Mouse (Mus musculus) fibroblast of lung, adult 2 months (primary cell): ENCODE measurements around the gene Ttc28.
"Not testable (repeated sequence)": the region's sequence is repeated elsewhere in the genome, so short reads cannot be mapped to it uniquely, and the experiment has no call there.

Experiments
- DNase-seq: peaks from one replicate; pipeline ENCODE4 v3.0.0-alpha.2; 2011; ENCODE audit warnings: low read depth

The Ttc28 gene

DNA sequence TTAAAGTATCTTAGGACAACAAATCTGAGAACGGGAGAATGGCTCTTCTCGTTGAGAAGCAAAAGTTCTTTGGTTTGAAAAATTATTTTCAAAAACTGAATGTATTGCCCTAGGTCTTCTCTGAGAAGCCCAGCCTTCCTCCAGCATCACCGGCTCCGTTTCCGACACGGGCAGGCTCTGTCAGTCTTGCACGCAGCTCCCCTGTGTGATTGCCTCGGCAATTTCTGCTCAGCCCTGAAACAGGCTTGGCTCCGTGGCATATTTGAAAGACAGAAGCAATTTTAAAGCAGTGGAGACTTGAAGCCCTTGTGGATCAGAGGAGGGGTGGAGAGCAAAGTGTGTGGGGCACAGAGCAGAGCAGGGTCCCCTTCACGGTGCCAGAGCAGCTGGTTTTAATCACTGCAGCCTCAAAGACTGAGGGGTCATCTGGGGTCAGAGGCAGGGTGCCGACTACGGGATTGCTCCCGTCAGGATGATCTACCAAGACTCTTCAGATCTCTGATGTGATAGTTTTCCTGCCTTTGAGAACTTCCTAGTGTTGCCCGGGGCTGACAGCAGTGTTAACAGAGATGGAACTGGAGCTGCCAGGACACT lies 363.9 kb downstream of the Ttc28 start:
- DNase-seq: no peak

DNA sequence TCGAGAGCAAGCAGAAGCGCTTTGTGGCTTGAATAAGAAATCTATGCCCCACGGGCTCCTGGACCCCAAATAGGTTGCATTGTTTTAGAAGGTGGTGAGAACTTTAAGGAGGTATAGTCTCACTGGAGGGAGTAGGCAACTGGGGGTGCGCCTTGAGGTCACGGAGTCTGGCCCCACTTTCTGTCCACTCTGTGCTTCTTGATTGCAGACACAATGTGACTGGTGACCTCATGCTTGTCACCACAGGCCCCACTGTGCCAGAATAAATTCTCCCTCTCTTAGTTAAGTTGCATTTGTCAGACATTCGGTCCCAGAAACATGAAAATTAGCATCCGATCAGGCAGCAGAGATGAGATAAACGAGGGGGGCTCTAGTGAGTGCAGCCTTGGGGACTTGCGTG lies 364.5 kb downstream of the Ttc28 start:
- no peak for DNase-seq

DNA sequence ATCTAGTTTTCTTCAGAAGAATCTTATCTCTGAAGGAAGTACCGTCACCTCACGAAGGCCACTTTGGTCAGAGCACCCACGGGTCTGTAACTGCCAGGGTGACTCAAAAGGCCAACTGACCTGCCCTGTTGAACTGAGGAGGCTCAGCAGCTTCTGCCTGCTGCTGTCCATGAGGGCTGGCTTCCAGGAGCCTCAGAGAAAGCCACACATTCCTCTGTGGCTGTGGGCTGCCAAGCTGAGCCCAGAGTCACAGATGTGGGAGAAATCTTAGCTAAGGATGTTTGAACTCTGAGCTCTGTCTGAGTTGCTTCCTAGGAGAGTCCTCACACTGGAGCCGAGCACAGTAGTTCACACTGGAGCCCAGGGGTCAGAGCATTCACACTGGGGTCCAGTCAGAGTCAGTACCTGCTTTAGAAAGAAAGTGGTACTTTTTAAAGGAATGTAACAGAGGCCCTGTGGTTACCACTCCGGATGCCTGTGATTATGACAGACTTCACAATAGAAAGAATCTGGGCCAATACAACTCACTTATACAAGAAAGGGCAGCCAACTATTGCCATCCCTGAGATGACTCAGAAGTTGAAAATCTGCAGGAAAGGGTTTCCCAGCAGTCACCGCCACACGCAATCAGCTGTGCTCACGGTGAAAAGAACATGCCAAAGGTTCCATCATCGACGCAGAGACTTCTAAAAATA lies 368.1 kb downstream of the Ttc28 start:
- DNase-seq: peak; percentile 87

DNA sequence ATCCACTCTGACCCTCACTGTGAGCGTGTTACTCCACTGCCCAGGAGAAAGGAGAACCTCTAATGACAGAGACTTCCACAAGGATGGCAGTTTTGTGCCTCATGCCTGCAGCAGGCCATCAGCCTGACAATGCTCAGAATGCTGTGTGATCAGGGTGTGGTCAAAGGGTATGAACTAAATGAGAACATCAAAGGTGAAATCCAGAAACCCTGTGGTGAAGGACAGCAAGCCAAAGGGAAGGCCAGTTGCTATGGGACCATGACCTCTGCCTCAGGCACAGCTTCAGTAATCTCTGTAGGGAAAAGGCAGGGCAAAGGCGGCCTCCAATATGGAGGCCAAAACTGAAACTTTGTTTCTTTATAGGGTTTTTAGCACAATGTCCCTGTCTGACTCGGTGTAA lies 372.5 kb downstream of the Ttc28 start:
- DNase-seq: no peak

DNA sequence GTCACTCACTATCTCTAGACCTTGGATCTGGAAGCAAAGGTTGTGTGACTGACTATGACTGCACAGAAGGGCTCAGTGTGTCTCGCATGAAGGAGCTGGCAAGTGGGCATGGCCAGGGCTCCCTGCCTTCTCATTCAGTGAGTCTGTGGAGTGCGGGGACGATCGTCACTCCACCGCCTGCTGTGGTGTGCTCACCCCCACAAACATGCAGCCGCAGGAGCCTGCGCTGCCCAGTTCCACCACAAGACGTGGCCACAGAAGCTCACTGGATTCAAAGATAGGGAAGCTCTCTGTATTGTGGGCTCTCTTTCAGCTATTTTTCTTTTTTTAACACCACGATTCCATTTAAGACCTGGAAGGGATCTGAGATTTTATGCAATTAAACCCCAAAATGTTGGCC lies 374.8 kb downstream of the Ttc28 start:
- no peak for DNase-seq

DNA sequence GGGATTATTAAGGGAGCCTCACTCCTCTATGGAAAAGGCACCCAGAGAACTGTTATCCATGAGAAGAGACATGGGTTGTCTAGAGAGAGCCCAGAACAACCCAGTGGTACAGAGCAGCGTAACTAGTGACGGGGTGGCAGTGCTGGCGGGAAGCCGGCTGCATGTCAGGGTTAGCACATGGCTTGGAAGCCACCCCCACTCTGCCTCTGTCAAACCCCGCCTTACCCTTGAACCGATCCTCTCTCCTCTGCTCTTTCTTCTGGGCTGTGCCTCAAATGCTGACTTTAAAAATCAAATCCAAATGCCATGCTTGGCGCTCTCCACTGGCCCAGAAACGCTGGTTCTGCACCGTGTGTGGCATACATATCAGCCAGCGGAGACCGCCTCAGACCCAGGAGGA lies 375.2 kb downstream of the Ttc28 start:
- DNase-seq: no peak

DNA sequence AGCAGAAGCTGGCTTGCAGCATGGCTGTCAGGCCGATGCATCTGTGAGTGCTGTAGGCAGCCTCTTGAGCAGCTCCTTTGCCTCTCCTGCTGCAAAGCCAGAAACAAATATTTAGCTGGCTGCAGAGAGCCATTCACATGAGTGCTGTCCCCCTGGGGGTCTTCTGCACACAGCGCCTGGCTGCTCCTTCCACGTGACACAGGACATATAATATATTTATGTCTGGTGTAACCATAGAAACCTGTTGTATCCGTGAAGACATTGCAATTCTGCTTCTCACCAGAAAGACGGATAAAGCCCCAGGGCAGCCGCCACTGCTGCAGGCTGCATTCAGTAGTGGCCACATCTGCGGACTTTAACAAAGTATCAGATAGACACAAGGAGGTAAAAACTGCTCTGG lies 376.6 kb downstream of the Ttc28 start:
- DNase-seq: no peak

DNA sequence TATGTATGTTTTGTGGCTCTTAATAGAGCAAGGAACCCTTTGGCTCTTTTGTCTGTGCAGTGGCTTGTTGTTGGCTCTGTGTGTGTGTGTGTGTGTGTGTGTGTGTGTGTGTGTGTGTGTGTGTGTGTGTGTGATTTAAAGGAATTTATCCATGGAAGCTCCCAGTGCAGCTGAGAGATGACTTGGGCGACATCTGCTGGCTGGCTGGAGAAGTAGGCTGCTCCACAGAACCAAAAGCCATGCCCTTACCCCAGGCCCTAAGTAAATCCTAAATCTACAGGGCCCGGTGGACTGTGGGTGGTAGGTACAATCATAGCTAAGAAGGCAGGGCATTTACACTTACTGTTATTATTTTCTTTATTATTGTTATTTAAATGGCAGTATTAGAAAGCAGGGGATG lies 377.5 kb downstream of the Ttc28 start:
- DNase-seq: no peak

DNA sequence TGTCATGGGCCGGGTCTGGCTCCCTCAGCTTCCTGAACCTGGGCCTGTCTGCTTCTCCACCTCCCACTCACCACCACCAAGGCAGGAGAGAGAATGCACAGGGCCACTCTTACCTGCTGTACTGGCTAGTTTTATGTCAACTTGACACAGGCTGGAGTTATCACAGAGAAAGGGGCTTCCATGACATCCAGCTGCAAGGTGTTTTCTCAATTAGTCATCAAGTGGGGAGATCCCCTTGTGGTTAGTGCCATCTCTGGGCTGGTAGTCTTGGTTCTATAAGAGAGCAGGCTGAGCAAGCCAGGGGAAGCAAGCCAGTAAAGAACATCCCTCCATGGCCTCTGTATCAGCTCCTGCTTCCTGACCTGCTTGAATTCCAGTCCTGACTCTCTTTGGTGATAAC lies 381.6 kb downstream of the Ttc28 start:
- DNase-seq: not testable (repeated sequence)

DNA sequence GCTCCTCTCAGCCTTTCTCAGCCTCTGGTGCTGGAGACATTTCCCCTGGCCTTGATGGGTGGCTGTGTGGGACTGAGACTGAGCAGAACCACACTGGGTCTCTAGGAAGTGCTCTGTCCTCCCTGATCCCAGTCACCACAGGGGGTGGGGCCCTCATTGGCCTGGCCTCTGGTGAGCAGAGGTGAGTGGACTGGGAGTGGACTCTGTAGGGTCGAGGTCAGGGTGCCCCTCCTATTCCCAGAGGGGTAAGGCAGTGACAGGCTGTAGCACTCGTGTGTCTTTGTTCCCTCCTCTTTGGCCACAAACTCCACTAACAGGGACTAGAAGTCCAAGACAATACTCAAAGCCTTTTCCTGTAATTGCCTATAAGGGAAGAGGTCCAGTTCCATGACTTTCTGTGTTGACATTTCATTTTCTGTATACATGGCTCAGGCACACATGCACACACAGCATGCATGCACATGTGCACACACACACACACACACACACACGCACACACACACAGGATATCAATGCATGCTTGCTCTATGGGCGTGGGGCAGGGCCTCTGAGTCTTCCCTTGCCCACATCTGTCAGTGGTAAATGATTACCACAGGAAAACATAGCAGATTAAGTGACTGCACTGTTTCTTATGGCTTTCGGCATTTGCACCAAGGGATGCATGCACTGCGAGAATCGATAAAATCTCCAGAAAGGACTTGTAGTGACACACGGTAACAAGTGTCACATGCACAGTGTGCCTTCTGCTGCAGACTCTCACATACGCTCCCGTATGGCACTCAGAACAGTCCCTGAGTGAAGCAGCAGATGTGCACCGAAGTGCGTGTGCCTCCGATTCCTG lies 382.4 kb downstream of the Ttc28 start:
- no peak for DNase-seq

DNA sequence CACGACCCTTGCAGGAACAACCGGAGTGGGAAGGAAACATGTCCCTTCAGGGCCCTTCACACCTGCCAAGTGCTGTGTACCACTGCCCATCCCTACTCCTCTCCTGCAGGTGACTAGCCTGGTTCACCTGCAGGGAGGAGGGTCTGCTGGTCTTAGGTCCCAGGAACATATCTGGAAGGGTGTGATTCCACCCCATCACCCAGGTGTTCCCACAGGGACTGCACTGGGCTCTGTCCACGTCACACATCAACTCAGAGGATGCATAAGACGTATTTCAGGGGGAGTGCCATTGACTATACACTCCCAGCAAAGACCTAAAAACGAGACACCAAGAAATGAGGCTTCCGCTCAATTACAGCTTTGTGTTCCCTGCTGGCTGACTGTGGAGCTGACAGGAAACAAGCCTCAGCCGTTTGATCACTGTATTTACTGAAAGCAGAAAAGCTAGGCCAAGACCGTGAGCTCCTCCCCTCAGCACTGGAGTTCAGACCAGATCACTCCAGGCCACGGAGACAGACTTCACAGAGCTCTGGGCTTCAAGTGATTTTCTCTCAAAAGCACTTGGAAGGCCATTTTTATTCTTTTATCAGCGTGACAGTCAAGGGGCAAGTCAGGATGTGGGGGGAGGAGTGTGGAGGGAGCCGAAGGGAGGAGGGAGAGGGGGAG lies 383.1 kb downstream of the Ttc28 start:
- no peak for DNase-seq

DNA sequence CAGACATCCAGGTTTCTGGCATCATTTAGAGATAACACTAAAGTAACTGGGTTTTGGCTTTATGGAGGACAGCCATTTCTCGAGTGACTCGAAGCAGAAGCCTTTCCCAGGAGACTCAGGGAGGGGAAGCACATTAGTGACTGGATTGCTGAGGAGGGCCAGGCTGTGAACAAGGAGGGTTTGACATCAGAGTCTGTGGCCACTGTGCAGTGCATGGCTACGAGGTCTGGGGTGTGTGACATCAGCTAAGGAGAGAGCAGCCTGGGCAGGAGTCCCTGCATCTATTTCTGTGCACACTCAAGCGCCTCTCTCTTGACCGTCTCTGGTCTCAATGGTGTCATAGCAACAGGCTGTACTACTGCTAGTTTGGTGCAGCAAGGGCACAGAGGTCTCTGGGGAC lies 383.8 kb downstream of the Ttc28 start:
- DNase-seq: no peak

DNA sequence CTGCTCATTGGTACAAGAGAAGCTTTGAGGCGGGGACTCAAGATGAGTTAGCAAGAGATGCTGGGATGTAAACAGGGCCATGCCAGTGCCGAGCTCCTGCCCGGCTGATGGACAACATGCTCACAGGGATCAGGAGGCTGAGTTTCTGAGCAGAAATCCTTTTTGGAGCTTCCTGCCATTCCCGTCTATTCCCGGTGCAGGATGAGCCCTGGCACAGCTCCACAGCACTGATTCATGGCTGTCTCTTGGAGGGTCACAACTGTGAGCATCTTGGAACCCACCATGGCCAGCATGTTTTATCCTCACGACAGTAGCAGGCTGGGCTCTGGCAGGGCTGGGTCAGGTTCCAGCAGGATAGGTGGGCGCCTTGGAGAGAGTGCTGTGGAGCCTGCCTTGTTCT lies 384.9 kb downstream of the Ttc28 start:
- DNase-seq: no peak

DNA sequence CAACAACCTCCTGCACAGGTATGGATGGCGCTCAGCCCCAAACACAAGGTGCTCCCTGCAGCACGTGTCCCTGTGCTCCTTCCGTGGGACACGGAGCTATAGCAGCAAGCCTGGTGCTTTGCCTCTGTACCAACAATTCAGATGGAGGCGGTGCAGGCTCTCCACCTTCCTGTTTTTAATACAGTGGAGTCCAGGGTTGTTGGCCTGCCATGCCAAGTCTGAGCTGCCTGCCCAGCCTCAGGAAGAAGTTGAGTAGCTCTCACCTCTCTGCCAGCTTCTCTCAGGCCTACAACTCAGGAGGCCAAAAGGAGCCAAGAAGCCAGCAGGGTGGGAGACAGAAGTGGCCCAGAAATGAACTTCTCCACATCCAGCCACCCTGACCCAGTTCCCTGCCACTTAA lies 387.1 kb downstream of the Ttc28 start:
- no peak for DNase-seq

DNA sequence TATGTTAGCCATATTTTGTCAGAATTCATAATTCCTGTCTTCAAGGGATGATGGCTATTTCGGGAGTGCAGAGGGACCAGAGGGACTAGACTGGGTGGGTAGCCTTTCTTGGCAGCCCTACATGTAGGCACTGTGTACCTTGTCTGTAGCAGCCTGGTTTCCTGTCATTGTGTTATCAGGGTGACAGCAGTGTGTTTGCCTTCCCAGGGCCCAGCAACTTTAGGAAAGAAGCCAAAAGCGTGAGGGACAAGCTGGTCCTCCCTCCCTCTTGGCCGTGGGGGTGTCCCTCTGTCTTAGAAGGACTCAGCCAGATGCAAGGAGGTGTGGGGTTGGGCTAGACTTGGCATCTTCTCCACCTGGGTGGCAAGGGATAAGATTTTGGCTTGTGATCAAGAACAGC lies 387.5 kb downstream of the Ttc28 start:
- DNase-seq: no peak

DNA sequence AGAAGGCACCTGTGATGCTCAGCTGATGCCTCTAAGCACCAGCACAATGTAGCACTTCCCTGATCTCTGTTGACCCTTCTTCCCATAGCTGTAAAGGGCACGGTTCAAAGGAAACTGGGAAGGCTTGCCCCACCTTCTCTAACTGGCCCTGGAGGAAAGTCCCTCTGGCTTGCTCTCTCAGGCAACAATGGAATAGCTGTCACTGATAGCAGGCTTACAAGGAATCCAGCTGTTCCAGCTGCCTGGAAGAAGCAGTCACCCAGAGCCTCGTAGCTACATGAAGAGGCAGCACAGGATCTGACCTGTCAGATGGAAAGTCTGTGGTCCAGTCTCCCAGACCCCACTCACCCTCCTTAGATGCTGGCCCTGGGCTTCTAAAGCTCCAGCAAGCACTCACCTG lies 389.2 kb downstream of the Ttc28 start:
- no peak for DNase-seq

DNA sequence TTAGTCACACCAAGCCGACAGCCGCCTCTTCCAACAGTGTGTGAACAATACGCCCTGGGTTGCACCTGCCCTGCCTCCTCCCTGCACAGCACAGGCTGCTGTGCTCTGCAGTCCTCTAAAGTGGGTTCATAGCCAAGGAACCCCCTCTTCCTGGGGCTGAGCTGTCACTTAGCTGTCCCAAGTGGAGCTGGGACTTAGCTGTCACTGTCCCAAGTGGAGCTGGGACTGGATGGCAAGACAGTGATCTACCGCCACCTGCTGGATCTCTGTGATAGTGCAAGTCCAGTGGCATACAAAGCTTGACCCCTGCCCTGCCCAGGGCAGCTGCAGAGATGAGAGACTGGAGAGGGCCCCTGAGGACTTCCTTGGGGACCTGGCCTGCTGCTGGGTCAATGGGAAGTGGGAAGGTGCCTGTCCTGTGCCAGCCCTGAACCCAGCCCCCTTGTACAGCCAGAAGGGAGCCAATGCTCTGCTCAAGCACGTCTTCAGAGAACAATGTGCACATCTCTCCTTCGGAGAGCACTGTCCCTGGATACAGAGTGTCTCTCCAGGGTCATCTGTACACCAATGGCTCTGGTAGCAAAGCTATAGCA lies 390.1 kb downstream of the Ttc28 start:
- no peak for DNase-seq

DNA sequence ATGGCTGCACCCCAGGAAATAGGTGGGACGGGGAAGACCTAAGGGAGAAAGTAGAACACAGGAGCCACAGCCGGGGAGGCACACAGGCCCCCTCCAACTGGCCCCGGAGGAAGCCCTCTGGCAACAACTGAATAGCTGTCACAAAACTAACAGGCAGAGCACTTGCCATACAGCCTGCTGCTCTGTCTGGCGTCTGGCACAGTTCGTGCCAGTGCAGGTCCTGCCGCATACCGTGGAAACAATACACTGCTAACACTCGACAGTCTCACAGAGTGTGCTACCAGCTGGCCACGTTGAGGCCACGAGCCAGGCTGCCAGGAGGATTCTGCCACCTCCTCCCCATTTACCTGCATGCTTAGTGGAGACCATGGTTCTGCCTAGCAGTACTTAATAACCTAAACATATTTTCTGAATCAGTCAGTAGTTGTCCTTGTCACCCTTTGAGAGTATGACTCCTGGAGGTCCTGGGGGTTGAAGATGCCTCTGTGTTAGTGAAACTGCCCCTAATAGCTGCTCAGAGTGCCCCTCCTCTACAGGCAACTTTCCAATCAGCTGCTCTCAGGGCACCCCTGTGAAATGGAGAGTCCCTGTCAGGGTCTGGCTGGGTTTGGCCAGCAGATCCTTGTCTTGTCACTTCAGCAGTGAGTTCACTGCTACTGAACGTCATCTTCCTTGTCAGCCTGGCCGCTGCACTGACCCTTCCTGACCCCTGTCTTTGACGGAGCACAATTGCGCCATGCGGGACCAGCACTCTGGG lies 390.8 kb downstream of the Ttc28 start:
- no peak for DNase-seq

DNA sequence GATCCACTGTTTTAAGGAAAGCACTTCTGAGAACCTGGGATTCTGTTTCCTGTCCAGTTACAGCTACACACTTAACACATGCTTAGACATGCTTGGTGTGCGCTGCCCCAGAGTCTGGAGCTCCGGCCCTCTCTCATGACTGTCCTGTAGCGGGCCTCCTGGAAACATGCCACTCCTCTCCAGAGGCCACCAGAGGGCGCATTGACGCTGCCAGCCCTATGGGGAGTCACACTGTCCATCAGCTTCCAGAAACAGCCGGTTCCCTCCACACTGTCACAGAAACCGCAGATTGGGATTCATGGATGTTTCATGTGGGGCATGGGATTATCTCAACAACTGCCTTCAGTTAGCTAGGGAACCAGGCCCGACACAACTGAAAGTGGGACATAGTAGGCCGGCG lies 394.0 kb downstream of the Ttc28 start:
- DNase-seq: peak; percentile 57

DNA sequence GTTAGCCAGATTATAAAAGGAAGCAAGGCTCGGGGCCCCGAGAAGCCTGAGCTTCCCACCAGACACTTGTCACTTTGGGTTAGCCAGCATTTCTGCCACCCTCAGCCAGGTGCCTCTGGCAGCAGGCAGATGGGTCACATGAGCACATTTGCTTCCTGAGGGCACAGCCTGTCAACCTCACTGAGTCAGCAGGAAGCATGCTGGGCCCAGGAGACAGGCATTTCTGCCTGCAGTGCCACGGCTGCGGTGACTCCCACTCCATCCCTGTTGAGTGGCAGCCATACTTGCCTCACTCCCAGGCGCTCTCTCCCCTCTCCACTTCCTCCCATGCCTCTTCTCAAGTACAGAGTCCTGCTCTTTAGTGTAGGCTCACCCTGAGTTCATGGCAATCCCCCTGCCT lies 395.3 kb downstream of the Ttc28 start:
- no peak for DNase-seq

DNA sequence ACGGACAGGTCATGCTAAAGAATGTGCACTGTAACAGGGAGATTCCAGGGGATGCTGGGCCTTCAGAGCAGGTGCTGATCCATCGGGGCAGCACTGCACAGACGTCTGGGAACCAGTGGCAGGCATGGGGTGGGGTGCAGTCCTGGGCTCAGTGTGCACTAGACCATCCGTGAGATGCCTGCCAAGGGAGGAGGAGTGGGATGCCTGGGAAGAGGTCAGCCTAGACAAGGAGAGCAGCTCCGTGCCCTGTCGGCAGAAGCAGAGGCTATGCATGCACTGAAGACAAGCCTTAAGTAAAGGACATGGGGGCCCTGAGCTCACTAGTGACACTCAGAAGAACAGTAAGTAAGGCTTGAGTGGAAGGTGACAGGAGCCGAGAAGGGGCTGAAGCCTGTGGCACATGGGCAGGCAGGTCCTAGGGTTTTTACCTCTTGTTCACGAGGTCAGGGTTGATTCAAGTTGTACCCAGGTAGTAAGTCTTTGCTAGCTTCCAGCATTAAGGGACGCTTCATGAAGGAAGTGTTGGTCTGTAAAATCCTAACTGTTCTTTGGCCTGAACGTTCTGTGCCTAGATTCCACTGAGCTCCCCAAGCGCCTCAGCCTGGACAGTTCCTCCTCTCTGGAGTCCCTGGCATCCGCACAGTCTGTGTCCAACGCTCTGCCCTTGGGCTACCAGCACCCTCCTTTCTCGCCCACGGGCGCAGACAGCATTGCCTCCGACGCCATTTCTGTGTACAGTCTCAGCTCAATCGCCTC lies 405.0 kb downstream of the Ttc28 start:
- no peak for DNase-seq
